Mouse (Mus musculus): Measurements from ENCODE around the gene Efhb. TPM values are rescaled to one million over a fixed set of nuclear protein-coding genes. Genes with fewer than 3 reads are reported as not detected.

Efhb gene
- polyA plus RNA-seq, 1 experiment from 2014 or later = 0.39 TPM

GRCm38 (mm10) chr17:53478066-53478857, 15.1 kb upstream of the Efhb start:
- no peaks in the 10 kb centered on the region for H3K27me3 ChIP-seq (replicated peaks; ENCODE audit: control insufficient read depth, insufficient read depth, low read length)
- DNase-seq (ENCODE audit: low spot score) (peak; percentile 54), ATAC-seq (replicated peaks; ENCODE audit: low FRiP score, low TSS enrichment, low read depth) (no peak; the same call in 1 of the 2 replicates)
- H3K4me2 ChIP-seq (ENCODE audit: low read length) = peak overlapping the region; percentile 62
- WGBS = 2% methylated on average over 15 of the region's 15 CpGs
- H3K9ac ChIP-seq (ENCODE audit: low read length) = peak overlapping the region; percentile 78
- H3K4me1 ChIP-seq (replicated peaks; ENCODE audit: control insufficient read depth, insufficient read depth, low read length) = peaks cover 15% of the 10 kb centered on the region
- H3K9me3 ChIP-seq (ENCODE audit: control insufficient read depth, low read length) = no peaks in the 10 kb centered on the region
- H3K27ac ChIP-seq (ENCODE audit: low read depth) = peak overlapping the region; percentile 99
- peak overlapping the region; percentile 83 for H3K4me3 ChIP-seq (ENCODE audit: low read depth, low read length)
- no peaks in the 10 kb centered on the region for H3K36me3 ChIP-seq (ENCODE audit: control insufficient read depth, insufficient read depth, low read length)

GRCm38 (mm10) chr17:53468697-53469096, 5.6 kb upstream of the Efhb start:
- no peak overlapping the region for H3K4me3 ChIP-seq (ENCODE audit: low read depth, low read length)
- no peak for DNase-seq (ENCODE audit: low spot score)
- H3K27me3 ChIP-seq (replicated peaks; ENCODE audit: control insufficient read depth, insufficient read depth, low read length) = no peaks in the 10 kb centered on the region
- H3K27ac ChIP-seq (ENCODE audit: low read depth) = no peak overlapping the region
- no peaks in the 10 kb centered on the region for H3K4me1 ChIP-seq (replicated peaks; ENCODE audit: control insufficient read depth, insufficient read depth, low read length)
- H3K36me3 ChIP-seq (ENCODE audit: control insufficient read depth, insufficient read depth, low read length) = no peaks in the 10 kb centered on the region
- no peak for ATAC-seq (replicated peaks; ENCODE audit: low FRiP score, low TSS enrichment, low read depth)
- H3K9me3 ChIP-seq (ENCODE audit: control insufficient read depth, low read length) = no peaks in the 10 kb centered on the region
- H3K9ac ChIP-seq (ENCODE audit: low read length) = no peak overlapping the region
- no peak overlapping the region for H3K4me2 ChIP-seq (ENCODE audit: low read length)

GRCm38 (mm10) chr17:53465569-53465968, 2.4 kb upstream of the Efhb start:
- Histone ChIP-seq H3K4me1 (replicated peaks; ENCODE audit: control insufficient read depth, insufficient read depth, low read length) (no peaks in the 10 kb centered on the region), H3K36me3 (ENCODE audit: control insufficient read depth, insufficient read depth, low read length) (no peaks in the 10 kb centered on the region), H3K9ac (ENCODE audit: low read length) (no peak overlapping the region), H3K27me3 (replicated peaks; ENCODE audit: control insufficient read depth, insufficient read depth, low read length) (no peaks in the 10 kb centered on the region), H3K9me3 (ENCODE audit: control insufficient read depth, low read length) (no peaks in the 10 kb centered on the region), H3K4me2 (ENCODE audit: low read length) (no peak overlapping the region), H3K27ac (ENCODE audit: low read depth) (no peak overlapping the region), H3K4me3 (ENCODE audit: low read depth, low read length) (no peak overlapping the region)
- ATAC-seq (replicated peaks; ENCODE audit: low FRiP score, low TSS enrichment, low read depth) (no peak), DNase-seq (ENCODE audit: low spot score) (no peak)
- WGBS = 60% methylated on average over 4 of the region's 4 CpGs

DNA sequence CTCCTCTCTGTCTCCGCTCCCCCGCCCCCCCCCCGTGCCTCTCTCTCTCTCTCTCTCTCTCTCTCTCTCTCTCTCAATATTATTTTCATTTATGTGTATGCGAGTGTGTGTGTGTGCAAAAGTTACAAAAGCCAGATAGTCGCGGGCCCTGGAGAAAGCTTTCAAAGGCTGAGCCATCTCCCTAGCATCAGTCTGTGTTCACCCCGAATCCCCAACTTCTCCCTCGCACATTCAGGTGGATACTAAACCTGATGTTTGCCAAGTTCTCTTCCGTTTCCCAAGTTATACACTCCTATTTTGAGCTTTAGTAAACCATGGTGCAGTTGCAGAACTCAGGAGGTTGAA, 347 bp upstream of the Efhb start:
- peak; percentile 53 for DNase-seq (ENCODE audit: low spot score)
- Histone ChIP-seq H3K4me1 (replicated peaks; ENCODE audit: control insufficient read depth, insufficient read depth, low read length) (no peaks in the 10 kb centered on the region), H3K9ac (ENCODE audit: low read length) (peak overlapping the region; percentile 48), H3K36me3 (ENCODE audit: control insufficient read depth, insufficient read depth, low read length) (no peaks in the 10 kb centered on the region), H3K4me2 (ENCODE audit: low read length) (peak overlapping the region; percentile 71), H3K27ac (ENCODE audit: low read depth) (no peak overlapping the region), H3K9me3 (ENCODE audit: control insufficient read depth, low read length) (no peaks in the 10 kb centered on the region), H3K4me3 (ENCODE audit: low read depth, low read length) (peak overlapping the region; percentile 38), H3K27me3 (replicated peaks; ENCODE audit: control insufficient read depth, insufficient read depth, low read length) (no peaks in the 10 kb centered on the region)
- ATAC-seq (replicated peaks; ENCODE audit: low FRiP score, low TSS enrichment, low read depth) = peak; percentile 61; the same call in 1 of the 2 replicates
- 10% methylated on average over 8 of the region's 9 CpGs for WGBS

GRCm38 (mm10) chr17:53456742-53457141, 6.4 kb downstream of the Efhb start:
- Histone ChIP-seq H3K9me3 (ENCODE audit: control insufficient read depth, low read length) (no peaks in the 10 kb centered on the region), H3K4me1 (replicated peaks; ENCODE audit: control insufficient read depth, insufficient read depth, low read length) (no peaks in the 10 kb centered on the region), H3K9ac (ENCODE audit: low read length) (no peak overlapping the region), H3K36me3 (ENCODE audit: control insufficient read depth, insufficient read depth, low read length) (no peaks in the 10 kb centered on the region), H3K27ac (ENCODE audit: low read depth) (no peak overlapping the region), H3K27me3 (replicated peaks; ENCODE audit: control insufficient read depth, insufficient read depth, low read length) (no peaks in the 10 kb centered on the region), H3K4me2 (ENCODE audit: low read length) (no peak overlapping the region), H3K4me3 (ENCODE audit: low read depth, low read length) (no peak overlapping the region)
- 87% methylated on average over 1 of the region's 1 CpGs for WGBS
- no peak for ATAC-seq (replicated peaks; ENCODE audit: low FRiP score, low TSS enrichment, low read depth)
- DNase-seq (ENCODE audit: low spot score) = no peak

DNA sequence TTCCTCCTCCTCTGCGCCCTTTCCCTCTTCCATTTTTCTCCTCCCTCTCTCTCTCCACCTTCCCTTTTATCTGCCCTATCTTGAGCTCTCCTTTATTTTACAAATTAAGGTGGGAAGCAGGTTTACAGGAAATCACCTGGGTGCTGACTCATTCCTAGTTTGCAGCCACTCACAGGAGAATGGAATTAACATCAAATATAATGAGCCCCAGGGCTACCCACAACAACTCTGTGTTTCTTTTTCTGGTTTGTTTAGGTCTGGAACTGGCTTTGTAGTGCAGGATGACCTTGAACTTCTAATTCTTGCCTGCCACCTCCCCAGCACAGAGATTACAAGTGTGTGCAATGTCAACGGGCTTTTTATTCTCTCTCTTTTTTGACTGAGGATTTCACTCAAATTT, 7.0 kb downstream of the Efhb start:
- H3K4me1 ChIP-seq (replicated peaks; ENCODE audit: control insufficient read depth, insufficient read depth, low read length) = no peaks in the 10 kb centered on the region
- H3K36me3 ChIP-seq (ENCODE audit: control insufficient read depth, insufficient read depth, low read length) = no peaks in the 10 kb centered on the region
- no peaks in the 10 kb centered on the region for H3K9me3 ChIP-seq (ENCODE audit: control insufficient read depth, low read length)
- 82% methylated on average over 2 of the region's 2 CpGs for WGBS
- no peak overlapping the region for H3K4me3 ChIP-seq (ENCODE audit: low read depth, low read length)
- no peak overlapping the region for H3K4me2 ChIP-seq (ENCODE audit: low read length)
- no peaks in the 10 kb centered on the region for H3K27me3 ChIP-seq (replicated peaks; ENCODE audit: control insufficient read depth, insufficient read depth, low read length)
- DNase-seq (ENCODE audit: low spot score) (no peak), ATAC-seq (replicated peaks; ENCODE audit: low FRiP score, low TSS enrichment, low read depth) (no peak)
- no peak overlapping the region for H3K27ac ChIP-seq (ENCODE audit: low read depth)
- no peak overlapping the region for H3K9ac ChIP-seq (ENCODE audit: low read length)

DNA sequence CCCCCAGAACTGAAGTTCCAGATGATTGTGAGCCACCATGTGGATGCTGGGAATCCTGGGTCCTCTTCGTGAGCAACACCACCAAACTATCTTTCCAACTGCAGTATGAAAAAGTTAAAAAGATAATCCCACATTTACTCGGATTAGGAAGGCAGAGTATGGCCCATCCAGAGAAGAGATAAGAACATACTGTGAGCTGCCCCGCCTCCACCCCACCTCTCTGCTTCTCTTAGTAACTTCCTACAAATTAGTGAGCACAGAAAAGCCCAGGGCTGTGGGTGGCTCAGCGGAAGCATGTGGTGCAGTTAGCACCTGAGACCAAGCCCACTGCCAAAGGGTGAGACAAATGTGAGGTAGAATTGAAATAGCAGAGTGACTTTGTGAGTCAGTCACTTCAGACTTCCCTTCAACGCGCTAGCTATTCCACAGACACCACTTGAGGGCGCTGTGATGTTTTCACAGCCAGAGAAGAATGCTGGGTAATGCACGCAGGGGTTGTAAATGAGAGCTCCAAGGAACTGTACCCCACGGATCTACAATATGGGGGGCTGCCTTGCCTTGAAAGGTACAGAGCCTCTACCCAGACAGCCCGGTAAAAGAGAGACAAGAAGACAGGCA, 60.3 kb downstream of the Efhb start:
- WGBS = 38% methylated on average over 10 of the region's 10 CpGs
- no peak overlapping the region for H3K9ac ChIP-seq (ENCODE audit: low read length)

GRCm38 (mm10) chr17:53393201-53393600, 69.9 kb downstream of the Efhb start:
- WGBS = 87% methylated on average over 2 of the region's 2 CpGs
- Histone ChIP-seq H3K27ac (ENCODE audit: low read depth) (no peak overlapping the region), H3K4me3 (ENCODE audit: low read depth, low read length) (no peak overlapping the region), H3K9ac (ENCODE audit: low read length) (no peak overlapping the region), H3K4me2 (ENCODE audit: low read length) (no peak overlapping the region), H3K36me3 (ENCODE audit: control insufficient read depth, insufficient read depth, low read length) (no peaks in the 10 kb centered on the region), H3K9me3 (ENCODE audit: control insufficient read depth, low read length) (no peaks in the 10 kb centered on the region), H3K27me3 (replicated peaks; ENCODE audit: control insufficient read depth, insufficient read depth, low read length) (no peaks in the 10 kb centered on the region), H3K4me1 (replicated peaks; ENCODE audit: control insufficient read depth, insufficient read depth, low read length) (no peaks in the 10 kb centered on the region)
- DNase-seq (ENCODE audit: low spot score) = no peak
- no peak for ATAC-seq (replicated peaks; ENCODE audit: low FRiP score, low TSS enrichment, low read depth)

More for the DNA sequence above, 60.3 kb downstream of the Efhb start:
- no peak overlapping the region for H3K4me3 ChIP-seq (ENCODE audit: low read depth, low read length)
- no peaks in the 10 kb centered on the region for H3K9me3 ChIP-seq (ENCODE audit: control insufficient read depth, low read length)
- ATAC-seq (replicated peaks; ENCODE audit: low FRiP score, low TSS enrichment, low read depth) (no peak), DNase-seq (ENCODE audit: low spot score) (peak; percentile 54)
- H3K27ac ChIP-seq (ENCODE audit: low read depth) = no peak overlapping the region
- H3K4me2 ChIP-seq (ENCODE audit: low read length) = no peak overlapping the region
- H3K36me3 ChIP-seq (ENCODE audit: control insufficient read depth, insufficient read depth, low read length) = no peaks in the 10 kb centered on the region
- H3K27me3 ChIP-seq (replicated peaks; ENCODE audit: control insufficient read depth, insufficient read depth, low read length) = no peaks in the 10 kb centered on the region
- no peaks in the 10 kb centered on the region for H3K4me1 ChIP-seq (replicated peaks; ENCODE audit: control insufficient read depth, insufficient read depth, low read length)

DNA sequence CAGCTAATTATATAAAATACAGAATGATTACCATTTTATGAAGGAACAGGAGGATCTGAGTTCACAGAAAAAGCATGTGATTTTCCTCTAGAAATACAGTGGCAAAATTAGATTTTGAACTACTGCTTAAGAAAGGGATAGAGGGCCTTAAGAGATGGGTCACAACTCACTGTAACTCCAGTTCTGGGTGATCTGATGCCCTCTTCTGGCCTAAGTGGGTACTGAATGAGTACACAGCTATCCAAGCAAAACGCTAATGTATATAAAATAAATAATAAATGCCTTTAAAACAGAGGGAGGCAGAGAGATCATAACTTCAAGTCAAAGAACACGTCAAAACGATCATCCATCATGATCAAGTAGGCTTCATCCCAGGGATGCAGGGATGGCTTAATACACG, 73.6 kb downstream of the Efhb start:
- no peaks in the 10 kb centered on the region for H3K4me1 ChIP-seq (replicated peaks; ENCODE audit: control insufficient read depth, insufficient read depth, low read length)
- DNase-seq (ENCODE audit: low spot score) (no peak), ATAC-seq (replicated peaks; ENCODE audit: low FRiP score, low TSS enrichment, low read depth) (no peak)
- no peak overlapping the region for H3K9ac ChIP-seq (ENCODE audit: low read length)
- H3K27me3 ChIP-seq (replicated peaks; ENCODE audit: control insufficient read depth, insufficient read depth, low read length) = no peaks in the 10 kb centered on the region
- H3K9me3 ChIP-seq (ENCODE audit: control insufficient read depth, low read length) = no peaks in the 10 kb centered on the region
- H3K36me3 ChIP-seq (ENCODE audit: control insufficient read depth, insufficient read depth, low read length) = no peaks in the 10 kb centered on the region
- no peak overlapping the region for H3K27ac ChIP-seq (ENCODE audit: low read depth)
- WGBS = 44% methylated on average over 4 of the region's 4 CpGs
- no peak overlapping the region for H3K4me2 ChIP-seq (ENCODE audit: low read length)
- H3K4me3 ChIP-seq (ENCODE audit: low read depth, low read length) = no peak overlapping the region

Data from intestine, embryonic 14.5 days (tissue).